Mouse (Mus musculus) CD4-positive, CD25-positive, alpha-beta regulatory T cell, adult 2 months (primary cell): ENCODE measurements around the gene Tmem120a.

ENCODE experiments used
- DNase-seq: peaks from one replicate; pipeline ENCODE4 v3.0.0-alpha.2; 2012; ENCODE audit warnings: low read depth, low spot score

Tmem120a gene

GRCm38 (mm10) chr5:135709716-135710115 is 34.5 kb downstream of the Tmem120a start:
- no peak for DNase-seq

GRCm38 (mm10) chr5:135707855-135708254 is 36.4 kb downstream of the Tmem120a start:
- no peak for DNase-seq

DNA sequence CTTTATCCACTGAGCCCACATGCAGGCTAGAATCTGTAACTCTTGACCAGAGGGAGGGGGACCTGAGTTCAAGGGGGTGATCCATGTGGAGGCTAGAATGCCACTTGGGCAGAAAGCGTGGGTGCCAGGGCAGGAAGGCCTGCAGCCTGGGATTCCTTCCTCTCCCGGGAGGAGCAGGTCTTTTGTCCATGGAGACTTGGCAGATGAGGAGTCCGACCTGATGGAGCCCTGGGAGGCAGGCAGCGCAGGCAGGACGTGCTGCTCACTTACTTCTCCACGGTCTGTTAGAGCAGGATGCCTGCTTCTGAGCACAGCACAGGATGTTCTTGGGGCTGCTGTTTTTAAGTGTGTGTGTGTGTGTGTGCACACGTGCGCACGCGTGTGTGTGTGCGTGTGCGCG is 37.2 kb downstream of the Tmem120a start:
- DNase-seq: no peak

- no peak for DNase-seq
Measured at GRCm38 (mm10) chr5:135705383-135705782, 38.9 kb downstream of the Tmem120a start.

- DNase-seq: no peak
Measured at GRCm38 (mm10) chr5:135703431-135703830, 40.8 kb downstream of the Tmem120a start.

DNA sequence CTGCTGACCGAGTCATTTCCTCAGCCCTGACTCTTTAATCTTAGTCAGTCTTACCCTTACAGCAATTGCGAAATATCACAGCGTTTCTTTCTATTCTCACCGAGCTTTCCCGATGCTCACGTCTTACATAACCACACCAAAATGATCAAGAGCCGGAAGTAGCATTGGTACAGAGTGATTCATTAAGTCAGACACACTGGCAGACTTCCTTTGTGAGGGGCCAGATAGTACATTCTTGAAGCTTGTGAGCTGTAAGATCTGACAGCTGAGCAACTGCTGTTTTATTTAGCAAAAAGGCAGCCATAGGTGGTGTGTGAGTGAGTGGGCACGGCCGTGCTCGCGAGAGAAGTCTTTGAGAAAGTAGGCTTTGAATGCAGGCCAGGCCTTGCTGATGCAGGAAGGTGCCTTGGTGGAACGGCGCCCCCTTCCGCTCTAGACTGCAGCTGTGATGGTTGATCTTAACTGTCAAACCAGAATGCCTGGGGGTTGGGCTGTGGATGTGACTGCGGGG is 41.5 kb downstream of the Tmem120a start:
- DNase-seq: peak; percentile 93

DNA sequence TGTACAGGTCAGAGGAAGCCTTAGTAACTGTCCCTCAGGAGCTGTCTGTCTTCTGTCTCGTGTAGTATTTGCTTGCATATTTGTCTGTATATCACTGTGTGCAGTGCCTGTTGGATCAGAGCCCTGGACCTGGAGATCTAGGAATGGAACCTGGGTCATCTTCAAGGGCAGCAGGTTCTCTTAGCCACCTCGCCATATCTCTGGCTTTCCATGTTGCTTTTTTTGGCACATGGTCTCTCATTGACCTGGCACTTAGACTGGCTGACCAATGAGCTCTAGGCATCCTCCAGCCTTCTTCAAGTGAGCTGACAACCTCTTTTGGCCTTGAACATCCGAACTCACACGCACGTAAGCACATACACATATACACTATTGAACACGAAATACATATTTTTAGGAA is 42.1 kb downstream of the Tmem120a start:
- no peak for DNase-seq

- DNase-seq: no peak
Measured at GRCm38 (mm10) chr5:135701601-135702000, 42.6 kb downstream of the Tmem120a start.

DNA sequence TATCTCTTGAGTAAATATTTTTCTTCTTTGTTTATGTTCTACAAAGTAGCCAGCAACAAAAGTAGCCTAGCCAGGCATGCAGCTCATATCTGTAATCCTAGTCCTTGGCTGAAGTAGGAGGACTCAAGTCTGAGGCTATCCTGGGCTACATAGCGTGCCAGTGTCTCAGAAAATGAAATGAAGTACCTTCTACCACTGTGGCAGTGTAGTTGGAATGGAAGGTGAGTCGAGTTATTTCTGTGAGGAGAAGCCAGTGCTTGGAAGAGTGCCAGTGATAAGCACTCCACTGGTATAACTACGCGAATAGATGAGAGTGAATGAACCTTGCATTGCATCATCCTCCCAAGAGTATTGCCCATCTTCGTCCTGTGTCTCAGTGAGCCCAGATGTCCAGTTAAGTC is 46.5 kb downstream of the Tmem120a start:
- no peak for DNase-seq

GRCm38 (mm10) chr5:135695277-135695721 is 48.9 kb downstream of the Tmem120a start:
- no peak for DNase-seq

DNA sequence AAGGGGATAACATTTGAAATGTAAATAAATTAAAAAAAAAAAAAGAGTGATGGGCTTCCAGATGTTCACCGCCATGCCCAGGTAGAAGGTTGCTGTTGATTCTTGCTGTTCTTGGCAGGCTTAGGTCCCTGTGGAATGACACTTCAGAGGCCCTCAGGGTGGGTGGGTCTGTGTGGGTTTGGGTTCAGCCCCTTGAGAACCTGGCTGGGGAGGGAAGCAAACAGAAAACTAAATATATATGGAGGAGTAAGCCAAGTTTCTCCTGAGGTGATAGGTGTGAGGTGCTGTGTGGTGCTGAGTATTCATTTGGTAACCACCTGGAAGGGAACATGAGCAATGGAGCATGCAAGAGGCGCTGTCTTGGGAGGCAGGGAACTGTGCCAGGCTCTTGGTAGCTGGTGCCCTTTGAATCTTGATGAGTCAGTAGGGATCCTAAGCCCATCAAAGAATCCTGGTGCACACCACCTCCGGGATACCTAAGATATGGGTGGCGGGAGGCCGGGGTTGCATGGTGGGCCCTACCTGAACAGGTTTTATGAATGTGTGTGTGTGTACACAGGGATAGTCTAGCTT is 50.9 kb downstream of the Tmem120a start:
- DNase-seq: no peak

DNA sequence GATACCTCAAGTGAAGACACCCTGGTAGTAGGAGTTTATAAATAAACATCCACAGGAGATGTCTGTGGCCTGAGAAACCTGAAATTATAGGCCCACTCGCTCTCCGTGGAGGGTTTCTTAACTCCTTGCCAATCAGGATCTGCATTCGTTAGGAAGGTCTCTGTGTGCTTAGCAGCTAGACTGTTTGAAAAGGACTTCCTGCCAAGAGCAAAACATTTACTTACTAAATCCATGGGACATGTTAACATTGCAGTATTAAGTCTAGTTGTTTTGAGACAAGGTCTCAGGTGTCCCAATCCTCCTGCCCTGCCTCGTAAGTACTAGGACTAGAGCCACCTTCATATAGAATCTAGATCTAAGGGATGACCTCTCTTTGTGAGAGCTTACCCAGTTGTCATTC is 53.0 kb downstream of the Tmem120a start:
- no peak for DNase-seq

DNA sequence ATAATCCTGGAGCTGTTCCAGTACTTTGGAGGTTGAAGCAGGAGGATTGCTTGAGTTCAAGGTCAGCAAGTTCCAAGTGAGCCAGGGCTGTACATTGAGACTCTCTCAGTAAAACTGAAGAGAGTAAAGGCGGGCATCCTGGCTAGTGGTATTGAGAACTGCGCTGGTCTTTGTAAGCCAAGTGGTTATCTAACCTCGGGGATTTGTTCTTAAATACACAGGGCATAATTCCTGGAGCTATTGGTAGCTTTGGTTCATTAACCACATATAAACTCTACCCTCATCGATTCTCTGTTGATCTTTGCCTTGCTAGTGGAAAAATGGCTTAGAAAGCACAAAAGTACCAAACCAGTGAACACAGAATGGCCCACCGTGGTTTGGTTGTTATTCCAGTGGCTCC is 53.8 kb downstream of the Tmem120a start:
- DNase-seq: no peak
